Mouse (Mus musculus): Measurements from ENCODE around the gene Nme9.

Gene Nme9

DNA sequence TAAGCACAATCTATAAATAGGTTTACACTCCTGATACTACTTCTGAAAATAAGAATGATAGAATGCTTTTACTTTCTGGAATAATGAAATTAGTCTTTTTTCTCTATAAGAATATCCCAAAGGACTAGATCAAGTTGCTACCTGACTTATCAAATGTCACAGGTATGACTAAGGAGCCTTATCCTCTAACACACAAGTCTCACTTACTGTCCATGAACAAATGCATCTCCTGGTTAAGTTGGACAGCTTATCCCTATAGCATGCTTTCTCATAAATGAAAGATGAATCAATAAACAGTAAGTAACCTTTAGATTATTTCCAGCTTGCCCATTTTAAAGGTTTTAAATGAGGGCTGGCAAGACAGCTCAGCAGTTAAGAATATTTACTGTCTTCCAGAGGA lies 33.4 kb downstream of the Nme9 start:
- DNase-seq: no peak

DNA sequence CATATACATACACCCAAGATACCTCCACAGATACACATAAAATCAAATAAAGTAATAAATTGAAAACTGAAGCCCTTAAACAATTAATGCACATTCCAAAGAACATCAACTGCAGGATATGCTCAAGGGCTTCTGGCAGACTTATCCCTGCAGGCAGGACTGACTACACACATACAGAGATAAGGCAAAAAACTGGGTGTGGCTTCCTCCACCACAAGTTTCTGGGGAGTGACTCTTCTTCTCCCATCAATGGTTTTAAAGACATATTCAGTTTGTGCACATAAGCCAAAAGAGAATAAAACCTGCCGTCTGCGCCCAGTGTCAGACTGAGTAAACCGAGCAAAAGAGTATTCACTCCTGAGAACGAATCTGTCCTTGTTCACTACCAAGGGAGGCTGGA lies 33.9 kb downstream of the Nme9 start:
- no peak for DNase-seq

DNA sequence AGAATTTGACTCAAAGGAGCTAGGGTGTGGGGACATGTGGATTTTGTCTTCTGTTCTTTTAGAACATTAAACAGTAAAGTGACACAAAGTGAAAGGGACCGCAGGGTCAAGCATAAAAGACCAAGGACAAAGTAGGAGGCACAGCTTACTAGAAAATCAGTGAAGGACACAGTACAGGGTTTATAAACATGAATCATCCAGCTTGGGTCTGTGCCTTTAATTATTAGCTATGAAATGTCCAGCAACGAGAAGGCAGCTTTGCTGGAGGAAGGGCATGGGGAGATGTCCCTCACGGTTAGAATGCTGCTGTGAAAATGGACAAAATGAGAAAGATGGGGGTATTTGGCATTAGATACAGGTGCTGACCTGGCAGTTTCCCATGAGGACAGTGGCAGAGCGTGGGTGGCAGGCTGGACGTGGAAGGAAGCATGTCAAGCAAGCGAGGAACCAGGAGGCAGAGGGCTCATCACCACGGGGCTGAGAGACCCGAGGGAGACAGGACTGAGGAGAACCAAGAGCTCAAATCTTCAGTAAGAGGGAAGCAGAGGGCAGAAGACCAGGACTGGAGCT lies 35.9 kb downstream of the Nme9 start:
- no peak for DNase-seq

DNA sequence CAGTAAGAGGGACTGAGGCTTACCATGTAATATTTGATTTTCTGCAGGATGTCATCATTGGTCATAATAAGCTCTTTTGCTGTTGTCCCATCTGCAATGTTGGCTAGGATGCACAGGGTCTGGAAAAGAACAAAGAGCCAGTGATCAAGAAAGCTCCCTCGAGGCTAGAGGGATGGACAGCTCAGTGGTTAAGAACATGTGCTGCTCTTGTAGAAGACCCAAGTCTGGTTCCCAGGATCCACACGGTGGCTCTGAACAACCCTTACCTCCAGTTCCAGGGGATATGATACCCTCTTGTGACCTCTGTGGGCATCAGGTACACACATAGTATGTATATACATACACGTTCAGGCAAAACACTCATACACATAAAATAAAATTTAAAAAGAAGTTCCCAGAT lies 36.6 kb downstream of the Nme9 start:
- no peak for DNase-seq

DNA sequence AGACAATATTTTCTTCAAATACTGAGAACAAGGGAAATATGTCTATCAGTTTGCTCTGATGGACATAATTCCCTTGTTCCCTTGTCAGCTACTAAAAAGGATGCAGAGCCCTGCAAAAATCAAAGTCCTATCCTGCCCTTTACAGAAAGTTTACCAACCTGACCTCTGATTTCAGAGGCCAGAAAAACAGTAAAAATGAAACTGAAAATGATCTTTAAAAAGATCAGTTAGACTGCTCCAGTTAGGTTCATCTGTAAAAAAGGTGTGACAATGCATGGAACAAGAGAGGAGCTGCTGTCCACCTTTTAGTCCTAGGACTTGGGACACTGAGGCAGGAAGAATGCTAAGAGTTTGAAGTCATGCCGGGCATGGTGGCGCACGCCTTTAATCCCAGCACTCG lies 39.8 kb downstream of the Nme9 start:
- no peak for DNase-seq

DNA sequence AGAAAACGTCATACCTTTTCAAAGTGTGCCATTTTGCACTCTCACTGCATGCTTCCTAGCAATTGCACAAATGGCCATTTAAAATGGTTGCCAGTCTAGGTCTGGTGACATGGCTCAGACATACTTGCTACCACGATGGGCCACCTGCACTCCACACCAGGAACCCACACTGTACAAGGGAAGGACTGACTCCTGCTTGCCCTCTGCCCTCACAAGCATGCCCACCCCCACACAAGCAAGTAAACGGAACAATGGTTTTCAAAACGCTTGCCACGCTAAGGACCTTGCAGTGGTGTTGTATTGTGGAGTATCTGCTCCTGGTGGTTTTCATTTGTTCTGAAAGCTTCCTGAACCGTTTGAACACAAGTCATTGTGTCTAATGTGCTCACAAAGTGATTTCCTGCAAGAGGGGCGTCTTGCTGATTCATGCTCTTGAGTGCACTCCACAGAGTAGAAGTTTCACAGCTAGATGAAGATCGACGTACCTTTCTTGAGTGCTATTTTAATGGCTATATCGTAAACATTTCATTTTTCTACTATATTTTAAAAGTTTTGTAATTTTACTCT lies 41.4 kb downstream of the Nme9 start:
- no peak for DNase-seq

DNA sequence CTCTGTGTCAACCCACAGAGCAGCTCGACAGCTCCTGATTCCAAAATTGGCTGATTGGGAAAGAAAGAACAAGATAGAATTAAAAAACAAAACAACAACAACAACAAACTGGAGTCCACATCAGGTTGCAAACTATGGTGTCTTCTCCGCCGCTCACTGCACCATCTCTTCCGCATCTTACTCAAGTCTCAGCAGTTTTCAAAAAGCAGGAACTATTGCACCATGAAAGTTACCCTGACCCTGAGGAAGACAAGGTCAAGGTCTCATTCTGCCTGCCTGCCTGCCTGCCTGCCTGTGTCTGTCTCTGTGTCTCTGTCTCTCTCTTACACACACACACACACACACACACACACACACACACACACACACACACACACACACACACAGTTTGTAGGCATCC lies 48.1 kb downstream of the Nme9 start:
- DNase-seq: no peak

DNA sequence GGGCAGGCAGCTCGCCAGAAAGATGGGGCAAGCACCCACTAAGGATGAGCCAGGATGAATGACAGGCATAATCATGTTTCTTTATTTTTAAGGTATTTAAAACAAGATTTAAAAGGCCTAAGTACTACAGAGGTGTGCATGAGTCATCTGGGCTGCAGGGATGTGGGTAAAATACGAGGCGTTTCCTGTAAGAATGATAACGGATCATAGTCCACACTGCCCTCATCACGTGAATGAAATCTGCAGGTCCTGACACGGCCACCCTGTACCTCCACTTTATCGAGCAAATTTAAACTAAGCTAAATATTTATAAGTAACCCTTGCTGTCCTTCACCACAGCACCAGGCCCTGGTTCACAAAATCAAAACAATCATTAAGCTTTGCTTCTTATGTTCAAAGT lies 54.6 kb downstream of the Nme9 start:
- DNase-seq: no peak

All from cerebellum, adult 8-10 months (tissue).